Mouse (Mus musculus) A20 (cell line): Measurements from ENCODE around the gene Maz.

Experiments used
- DNase-seq: peaks from one replicate; pipeline ENCODE4 v3.0.0-alpha.2; 2011; ENCODE audit warnings: low read depth, low spot score

Maz gene

GRCm38 (mm10) chr7:127008239-127009019 is 18.4 kb downstream of the Maz start:
- DNase-seq = peak; percentile 45

GRCm38 (mm10) chr7:127007313-127008024 is 19.4 kb downstream of the Maz start:
- no peak for DNase-seq

GRCm38 (mm10) chr7:127004122-127004875 is 22.5 kb downstream of the Maz start:
- peak; percentile 39 for DNase-seq

DNA sequence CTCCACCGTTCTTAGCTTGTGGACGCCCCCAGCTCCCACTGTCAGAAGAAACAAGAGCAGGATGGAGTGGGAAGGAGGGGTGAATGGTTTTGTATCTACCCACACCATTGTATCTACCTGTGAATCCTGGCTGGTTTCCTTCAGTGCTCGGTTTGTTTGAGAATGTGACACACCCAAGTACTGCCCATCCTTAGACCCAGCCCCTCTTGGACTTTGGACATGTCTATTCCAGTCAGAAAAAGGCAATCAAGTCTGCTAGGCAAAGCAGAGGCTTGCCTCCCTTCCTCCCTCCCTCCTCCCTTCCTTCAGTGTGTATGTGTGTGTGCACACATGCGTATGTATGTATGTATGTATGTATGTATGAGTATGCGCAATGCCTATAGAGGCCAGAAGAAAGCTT is 23.2 kb downstream of the Maz start:
- no peak for DNase-seq

DNA sequence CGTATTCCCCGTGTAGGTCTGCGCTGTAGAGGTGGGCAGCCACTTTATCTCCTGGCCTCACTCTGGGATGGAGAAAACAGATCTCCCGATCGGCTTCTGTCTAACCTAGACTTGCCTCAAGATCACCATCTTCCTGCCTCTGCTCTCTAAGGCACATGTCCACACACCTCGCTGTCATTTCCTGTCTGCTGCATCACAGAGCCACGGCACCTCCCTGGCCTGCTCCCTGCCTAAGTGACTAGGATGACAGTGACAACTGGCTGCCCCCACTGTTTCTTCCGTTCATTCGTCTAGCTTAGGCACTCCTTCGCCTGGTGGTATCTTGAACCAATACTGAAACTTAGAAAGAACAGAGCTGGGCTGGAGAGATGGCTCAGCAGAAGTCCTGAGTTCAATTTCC is 27.3 kb downstream of the Maz start:
- DNase-seq = no peak

DNA sequence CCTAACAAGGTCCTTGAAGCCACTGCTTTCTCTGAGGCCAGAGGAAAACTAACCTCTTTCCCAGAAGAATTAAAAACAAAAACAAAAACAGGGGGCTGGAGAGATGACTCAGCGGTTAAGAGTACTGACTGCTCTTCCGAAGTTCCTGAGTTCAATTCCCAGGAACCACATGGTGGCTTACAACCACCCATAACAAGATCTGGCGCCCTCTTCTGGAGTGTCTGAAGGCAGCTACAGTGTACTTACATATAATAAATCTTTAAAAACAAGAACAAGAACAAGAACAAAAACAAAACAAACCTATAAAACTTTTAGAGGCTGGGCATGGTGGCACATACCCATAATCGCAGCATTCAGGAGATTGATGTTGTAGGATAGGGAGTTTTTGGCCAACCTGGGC is 30.4 kb downstream of the Maz start:
- DNase-seq = no peak

GRCm38 (mm10) chr7:126988816-126989215 is 38.0 kb downstream of the Maz start:
- no peak for DNase-seq

DNA sequence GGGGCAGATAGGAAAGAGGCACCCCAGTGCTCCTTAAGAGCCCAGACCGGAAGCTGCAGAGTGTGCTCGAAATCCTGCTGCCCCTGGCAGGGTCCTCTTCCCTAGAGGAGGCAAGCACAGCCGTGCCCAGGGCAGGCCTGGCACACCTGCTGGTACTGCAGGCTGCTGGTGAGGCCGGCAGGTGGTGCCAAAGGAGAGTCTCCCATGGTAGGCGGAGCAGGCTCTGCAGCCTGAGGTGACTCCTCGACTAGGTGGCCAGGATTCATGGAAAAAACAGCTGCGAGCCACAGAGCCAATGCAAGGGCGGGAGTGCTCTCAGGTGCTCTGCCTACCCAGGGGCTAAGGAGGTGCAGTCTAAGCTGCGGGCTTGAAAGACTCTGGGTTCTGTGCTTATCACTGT is 40.5 kb downstream of the Maz start:
- DNase-seq = no peak

DNA sequence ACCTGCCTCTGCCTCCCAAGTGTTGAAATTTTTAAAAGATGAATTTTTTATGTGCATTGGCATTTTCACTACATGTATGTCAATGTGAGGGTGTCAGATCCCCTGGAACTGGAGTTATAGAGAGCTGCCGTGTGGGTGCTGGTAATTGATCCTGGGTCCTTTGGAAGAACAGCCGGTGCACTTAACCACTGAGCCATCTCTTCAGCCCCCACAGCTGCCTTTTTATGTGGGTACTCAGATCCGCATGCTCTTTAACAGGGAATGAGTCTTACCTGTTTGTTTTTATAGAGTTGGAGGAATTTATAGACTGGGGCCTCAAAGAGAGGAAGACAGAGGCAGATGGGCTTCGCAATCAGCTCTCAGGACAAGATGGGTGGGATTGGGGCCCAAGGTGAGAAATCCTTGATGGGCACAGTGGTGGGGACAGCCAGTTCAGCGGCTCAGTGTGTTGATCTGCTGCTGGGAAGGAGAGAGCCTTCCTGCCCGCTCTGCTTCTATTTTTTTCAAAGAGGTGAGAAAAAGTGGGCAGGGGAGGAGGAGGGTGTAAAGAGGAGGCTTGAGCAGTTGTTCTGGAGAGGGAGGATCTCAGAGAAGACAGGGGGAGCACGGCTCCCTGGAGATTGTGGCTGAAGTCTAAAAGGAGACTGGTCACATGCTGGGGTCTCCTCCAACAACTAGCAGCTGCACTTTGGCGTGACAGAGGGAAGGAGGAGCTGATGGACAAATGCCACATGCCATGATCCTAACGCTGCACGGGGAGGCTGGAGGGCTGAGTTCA is 42.0 kb downstream of the Maz start:
- no peak for DNase-seq

DNA sequence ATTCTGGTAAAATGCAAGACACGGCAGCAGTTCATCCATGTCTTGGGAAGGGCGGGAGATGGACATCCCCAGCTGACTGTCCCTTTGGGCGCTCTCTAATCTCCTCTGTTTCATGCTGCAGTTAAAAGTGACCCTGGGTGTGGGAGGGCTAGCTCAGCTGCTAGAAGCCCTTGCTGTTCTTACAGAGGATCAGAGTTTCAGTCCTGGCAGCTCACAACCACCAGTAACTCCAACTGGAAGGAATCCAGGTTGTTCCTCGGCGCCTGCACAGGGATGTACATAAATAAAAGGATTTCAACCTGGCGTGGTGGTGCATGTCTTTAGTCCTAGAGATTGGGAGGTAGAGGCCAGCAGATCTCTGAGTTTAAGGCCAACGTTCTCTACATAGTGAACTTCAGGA is 43.7 kb downstream of the Maz start:
- DNase-seq = no peak

DNA sequence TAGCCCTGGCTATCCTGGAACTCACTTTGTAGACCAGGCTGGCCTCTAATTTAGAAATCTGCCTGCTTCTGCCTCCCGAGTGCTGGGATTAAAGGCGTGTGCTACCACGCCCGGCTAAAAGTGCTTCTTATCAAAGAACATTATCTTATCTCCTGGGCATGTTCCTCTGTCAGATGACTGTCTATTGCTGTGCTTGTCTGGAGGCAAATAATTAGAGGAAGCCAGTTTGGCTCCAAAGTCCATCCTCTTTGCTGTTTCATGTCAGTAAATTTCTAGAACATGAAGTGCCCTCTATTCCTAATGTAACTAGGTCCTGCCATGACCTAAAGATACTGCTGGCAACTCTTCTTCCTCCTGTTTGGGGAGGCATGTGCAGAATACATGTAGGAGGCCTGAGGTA is 44.8 kb downstream of the Maz start:
- DNase-seq = no peak

DNA sequence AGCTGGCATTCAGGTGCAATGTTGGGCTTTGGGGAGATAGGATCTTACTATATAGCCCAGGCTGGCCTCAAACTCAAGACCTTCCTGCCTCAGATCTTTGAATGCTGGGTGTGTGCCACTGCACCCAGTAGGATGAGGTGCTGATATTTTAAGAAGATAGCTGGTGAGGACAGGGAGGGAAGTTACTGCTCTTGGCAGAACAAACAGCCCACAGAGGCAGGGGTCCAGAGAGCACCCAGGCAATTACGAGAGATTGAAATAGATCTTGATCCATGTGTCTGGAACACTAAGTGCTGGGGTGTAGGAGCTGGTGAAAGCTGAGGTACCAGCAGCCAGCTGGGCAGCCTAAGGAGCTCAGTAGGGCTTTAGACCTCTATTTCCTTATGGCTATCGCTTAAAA is 45.2 kb downstream of the Maz start:
- no peak for DNase-seq

GRCm38 (mm10) chr7:126978841-126979240 is 48.0 kb downstream of the Maz start:
- DNase-seq = no peak

DNA sequence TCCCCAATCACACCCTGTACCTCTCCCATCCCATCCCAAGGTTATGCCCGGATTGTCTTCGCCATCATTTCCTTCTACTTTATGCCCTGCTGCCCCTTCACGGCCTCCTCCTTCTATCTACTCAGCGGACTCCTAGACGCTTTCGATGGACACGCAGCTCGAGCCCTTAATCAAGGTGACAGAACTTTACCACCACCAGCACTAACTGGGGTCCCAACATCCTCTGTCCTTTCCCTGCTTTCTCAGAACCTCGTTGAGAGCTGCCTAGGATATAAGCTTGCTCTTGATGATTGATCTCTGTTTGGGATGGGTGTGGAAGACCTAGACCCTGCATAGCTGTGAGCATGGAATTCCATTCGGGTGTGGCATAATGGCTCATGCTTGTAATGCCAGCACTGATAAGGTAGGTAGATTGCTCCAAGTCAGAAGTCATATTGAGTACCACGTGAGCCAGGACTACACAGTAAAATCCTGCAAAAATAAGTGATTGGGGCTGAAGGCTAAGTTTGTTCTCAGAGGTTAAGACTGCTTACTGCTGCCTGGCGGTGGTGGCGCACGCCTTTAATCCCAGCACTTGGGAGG is 49.9 kb downstream of the Maz start:
- DNase-seq = no peak

DNA sequence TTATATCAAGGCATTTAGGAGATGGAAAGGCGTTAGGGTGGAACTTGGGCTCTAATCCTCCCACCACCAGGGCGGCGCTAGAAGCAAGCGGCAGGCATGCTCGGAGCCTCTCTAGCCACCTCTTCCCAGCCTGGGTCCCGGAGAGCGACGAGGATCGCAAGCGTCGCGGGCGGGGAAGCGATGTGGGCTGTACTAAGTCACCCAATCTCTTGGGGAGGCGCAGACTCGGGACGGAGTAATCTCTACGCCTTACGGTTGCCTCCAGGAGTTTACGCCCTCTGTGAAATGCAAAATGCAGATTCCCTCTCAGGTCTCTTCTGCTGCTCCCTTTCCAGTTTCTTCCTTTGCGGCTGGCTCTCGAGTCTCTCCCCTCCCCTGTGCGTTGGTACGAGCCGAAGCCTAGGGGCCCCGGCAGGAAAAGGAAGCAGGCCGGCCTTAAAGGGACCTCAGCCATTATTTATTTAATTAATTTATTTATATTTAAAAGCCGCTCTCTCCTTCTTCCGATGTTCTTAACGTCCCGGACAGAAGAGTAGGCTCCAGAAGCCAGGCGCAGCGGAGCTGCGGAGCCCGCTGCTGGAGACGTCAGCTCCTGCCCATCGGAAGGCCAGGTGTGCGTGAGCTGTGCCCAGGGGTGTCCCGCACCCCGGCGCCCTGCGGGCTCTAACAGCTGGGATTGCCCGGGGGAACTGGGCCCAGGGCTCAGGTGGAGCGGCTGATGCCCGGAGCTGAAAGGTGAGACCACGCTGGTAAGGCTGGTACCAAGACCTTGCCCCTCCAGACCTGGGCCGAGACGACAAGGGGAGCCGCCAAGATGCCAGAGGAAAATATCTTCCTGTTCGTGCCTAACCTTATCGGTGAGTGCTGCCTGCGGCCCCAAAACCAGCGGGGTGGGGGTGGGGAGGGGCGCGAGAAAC is 50.6 kb downstream of the Maz start, which contains the start of gene Cdiptos:
Gene Cdiptos (minus strand): TSS at position 149 of the 917 bp plus-strand sequence.
- peak; percentile 97 for DNase-seq

- DNase-seq = no peak
Observed at GRCm38 (mm10) chr7:126975893-126975949, 51.1 kb downstream of the Maz start, which contains the start of gene Cdipt. Gene Cdipt, plus strand, starts transcription at chr7:126975914.

GRCm38 (mm10) chr7:126975493-126975892 is 51.3 kb downstream of the Maz start:
- DNase-seq = no peak
